Mouse (Mus musculus) hindbrain, embryonic 16.5 days (tissue): ENCODE measurements around the gene Fndc10. TPM values are rescaled to one million over a fixed set of nuclear protein-coding genes. Genes with fewer than 3 reads are reported as not detected.
A peak's percentile ranks its signal among the peaks of the same experiment; 100 is the strongest.
"Not testable (repeated sequence)": the region's sequence is repeated elsewhere in the genome, so short reads cannot be mapped to it uniquely, and the experiment has no call there.

Experiments used
- ATAC-seq: fragments of 200-750 bp; cut with Nextera tagmentation; 2 replicates; pipeline ENCODE4 v1.8.0; 2017; ENCODE audit warnings: moderate TSS enrichment, moderate library complexity
- H3K27ac ChIP-seq: fragments of 300-500 bp; sonication (generic); 2 replicates; pipeline ENCODE4 v1.5.1; 2014; ENCODE audit warnings: low read depth, mild to moderate bottlenecking, control low read depth, low read length, moderate library complexity
- H3K27me3 ChIP-seq: fragments of 300-500 bp; sonication (generic); replicated peaks from 2 replicates; pipeline ENCODE4 v1.6.1; 2014; ENCODE audit warnings: low read length; ENCODE audit not compliant: control insufficient read depth, insufficient read depth
- H3K36me3 ChIP-seq: fragments of 300-500 bp; sonication (generic); 2 replicates; pipeline ENCODE4 v1.6.1; 2014; ENCODE audit warnings: mild to moderate bottlenecking, low read length, moderate library complexity, mixed read lengths; ENCODE audit not compliant: control insufficient read depth, insufficient read depth
- H3K4me1 ChIP-seq: fragments of 300-500 bp; sonication (generic); 2 replicates; pipeline ENCODE4 v1.6.1; 2014; ENCODE audit warnings: low read depth, low read length; ENCODE audit not compliant: control insufficient read depth, insufficient read depth
- H3K4me2 ChIP-seq: fragments of 300-500 bp; sonication (generic); 2 replicates; pipeline ENCODE4 v1.6.1; 2014; ENCODE audit warnings: mild to moderate bottlenecking, low read length, control low read depth, moderate library complexity
- H3K4me3 ChIP-seq: fragments of 300-500 bp; sonication (generic); 2 replicates; pipeline ENCODE4 v1.5.1; 2014; ENCODE audit warnings: mild to moderate bottlenecking, low read length, control low read depth, moderate library complexity
- H3K9ac ChIP-seq: fragments of 300-500 bp; sonication (generic); 2 replicates; pipeline ENCODE4 v1.6.1; 2014; ENCODE audit warnings: low read depth, mild to moderate bottlenecking, control low read depth, low read length, moderate library complexity
- H3K9me3 ChIP-seq: fragments of 300-500 bp; sonication (generic); 2 replicates; pipeline ENCODE4 v1.6.1; 2014; ENCODE audit warnings: mild to moderate bottlenecking, low read length, moderate library complexity; ENCODE audit not compliant: control insufficient read depth
- WGBS: fragments of 180-500 bp; shearing (Covaris S2); extraction: QIAGEN DNeasy Blood & Tissue Kit; methylation state at CpG from one replicate; pipeline ENCODE4 v1.1.7; 2014; 5-methylcytosine and 5-hydroxymethylcytosine counted together
- polyA plus RNA-seq: library from polyadenylated mRNA; unstranded; fragments of >200 nt; fragmentation: Nextera tagmentation; extraction: Ambion mirVana; gene quantifications from 2 replicates; pipeline ENCODE4 v1.2.1, GENCODE M21; 2015

Fndc10 gene
- polyA plus RNA-seq, 1 experiment from 2014 or later, result 15.5 TPM

GRCm38 (mm10) chr4:155739741-155740636 lies 45.8 kb downstream of the Fndc10 start:
- Histone ChIP-seq H3K27ac (peak overlapping the region; percentile 1; the same call in 1 of the 2 replicates), H3K4me1 (peaks cover 11% of the 10 kb centered on the region), H3K36me3 (peaks cover 23% of the 10 kb centered on the region), H3K9ac (peak overlapping the region; percentile 4; the same call in 1 of the 2 replicates), H3K9me3 (no peaks in the 10 kb centered on the region), H3K4me3 (no peak overlapping the region), H3K27me3 (no peaks in the 10 kb centered on the region), H3K4me2 (no peak overlapping the region)
- 75% methylated on average over 35 of the region's 37 CpGs for WGBS
- peak; percentile 17; the same call in 1 of the 2 replicates for ATAC-seq

GRCm38 (mm10) chr4:155740681-155741080 lies 46.5 kb downstream of the Fndc10 start:
- not testable (repeated sequence) for ATAC-seq, H3K27me3 ChIP-seq, H3K4me2 ChIP-seq

DNA sequence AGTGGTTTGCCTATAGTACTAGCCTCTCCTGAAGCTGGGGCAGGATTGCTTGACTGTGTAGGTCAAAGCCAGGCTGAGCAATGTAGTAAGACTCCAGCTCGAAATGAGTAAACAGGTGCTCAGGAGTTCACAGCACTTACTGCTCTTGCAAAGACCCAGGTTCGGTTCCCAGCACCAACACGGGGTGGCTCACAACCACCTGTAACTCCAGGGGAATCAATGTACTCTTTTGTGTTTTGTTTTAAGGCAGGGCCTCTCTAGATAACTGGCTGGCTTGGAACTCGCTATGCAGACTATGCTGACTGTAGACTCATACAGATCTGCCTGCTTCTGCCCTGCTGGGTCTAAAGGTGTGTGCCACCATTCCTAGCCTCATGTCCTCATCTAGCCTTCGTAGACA lies 48.5 kb downstream of the Fndc10 start:
- no peaks in the 10 kb centered on the region for H3K9me3 ChIP-seq
- H3K27me3 ChIP-seq, result no peaks in the 10 kb centered on the region
- 97% methylated on average over 5 of the region's 5 CpGs for WGBS
- H3K4me1 ChIP-seq, result no peaks in the 10 kb centered on the region
- no peak overlapping the region for H3K4me3 ChIP-seq
- H3K27ac ChIP-seq, result no peak overlapping the region
- H3K4me2 ChIP-seq, result no peak overlapping the region
- H3K36me3 ChIP-seq, result peaks cover 29% of the 10 kb centered on the region
- H3K9ac ChIP-seq, result no peak overlapping the region
- ATAC-seq, result no peak

More at GRCm38 (mm10) chr4:155740681-155741080, 46.5 kb downstream of the Fndc10 start:
- H3K4me3 ChIP-seq, H3K9me3 ChIP-seq, H3K4me1 ChIP-seq, H3K9ac ChIP-seq, H3K27ac ChIP-seq: not testable (repeated sequence)
- H3K36me3 ChIP-seq, result peaks cover 25% of the 10 kb centered on the region
- 88% methylated on average over 10 of the region's 10 CpGs for WGBS

DNA sequence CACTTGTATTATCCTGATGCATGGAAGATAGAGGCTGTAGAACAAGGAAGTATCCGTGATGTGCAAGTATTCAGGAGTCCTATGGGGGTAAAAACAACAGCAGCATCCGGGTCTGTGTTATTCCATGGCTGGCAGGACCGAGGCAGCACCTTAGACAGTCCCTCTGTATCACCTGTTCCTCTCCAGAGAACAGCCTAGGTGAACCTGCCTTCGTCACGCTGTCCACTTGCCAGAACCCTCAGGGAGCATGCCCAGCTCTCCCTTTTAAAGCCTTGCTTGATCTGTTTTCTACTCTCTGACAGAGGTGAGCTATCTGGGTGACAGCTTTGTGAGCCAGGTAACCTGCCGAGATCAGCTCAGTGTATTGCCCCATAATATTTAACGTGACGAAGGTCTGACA lies 50.3 kb downstream of the Fndc10 start:
- H3K4me3 ChIP-seq, result no peak overlapping the region
- no peak for ATAC-seq

GRCm38 (mm10) chr4:155745136-155745535 lies 51.0 kb downstream of the Fndc10 start:
- Histone ChIP-seq H3K9me3 (no peaks in the 10 kb centered on the region), H3K27ac (no peak overlapping the region), H3K27me3 (no peaks in the 10 kb centered on the region), H3K4me2 (no peak overlapping the region), H3K9ac (no peak overlapping the region), H3K36me3 (peaks cover 40% of the 10 kb centered on the region), H3K4me1 (no peaks in the 10 kb centered on the region), H3K4me3 (no peak overlapping the region)
- no peak for ATAC-seq
- 96% methylated on average over 5 of the region's 5 CpGs for WGBS

More for the DNA sequence above, 50.3 kb downstream of the Fndc10 start:
- H3K9ac ChIP-seq, result no peak overlapping the region
- no peak overlapping the region for H3K4me2 ChIP-seq
- peaks cover 40% of the 10 kb centered on the region for H3K36me3 ChIP-seq
- H3K4me1 ChIP-seq, result no peaks in the 10 kb centered on the region
- H3K27me3 ChIP-seq, result no peaks in the 10 kb centered on the region
- no peaks in the 10 kb centered on the region for H3K9me3 ChIP-seq
- WGBS, result 95% methylated on average over 8 of the region's 8 CpGs
- H3K27ac ChIP-seq, result no peak overlapping the region

Other genes with a start within 250 kb of the Fndc10 start
- 0.34 TPM in 1 of 2 replicates, not detected in the other for gene Tmem52, start 225.2 kb upstream of the Fndc10 start, polyA plus RNA-seq
- gene Gnb1, start 203.0 kb upstream of the Fndc10 start, polyA plus RNA-seq, result 1,017 and 1,097 TPM in 2 replicates
- gene Nadk, start 132.0 kb upstream of the Fndc10 start, polyA plus RNA-seq, result 80.0 and 88.9 TPM in 2 replicates
- 12.3 and 16.4 TPM in 2 replicates for gene Slc35e2, start 92.9 kb upstream of the Fndc10 start, polyA plus RNA-seq
- gene Cdk11b, start 69.5 kb upstream of the Fndc10 start, polyA plus RNA-seq, result 50.0 and 54.9 TPM in 2 replicates
- not detected in 2 replicates for gene Gm10563, start 48.9 kb upstream of the Fndc10 start, polyA plus RNA-seq
- gene Mmp23, start 41.0 kb upstream of the Fndc10 start, polyA plus RNA-seq, result 2.9 and 5.3 TPM in 2 replicates
- 54.4 and 55.7 TPM in 2 replicates for gene Mib2, start 25.1 kb upstream of the Fndc10 start, polyA plus RNA-seq
- gene Ssu72, start 10.5 kb downstream of the Fndc10 start, polyA plus RNA-seq, result 166 and 178 TPM in 2 replicates
- 17.4 and 22.2 TPM in 2 replicates for gene Tmem240, start 40.5 kb downstream of the Fndc10 start, polyA plus RNA-seq
- 93.9 and 100 TPM in 2 replicates for gene Atad3a, start 66.8 kb downstream of the Fndc10 start, polyA plus RNA-seq
- 38.0 and 39.0 TPM in 2 replicates for gene Vwa1, start 80.4 kb downstream of the Fndc10 start, polyA plus RNA-seq
- 0.89 and 1.3 TPM in 2 replicates for gene Tmem88b, start 91.5 kb downstream of the Fndc10 start, polyA plus RNA-seq
- not detected in 2 replicates for gene Ankrd65, start 96.1 kb downstream of the Fndc10 start, polyA plus RNA-seq
- 251 and 267 TPM in 2 replicates for gene Mrpl20, start 108.5 kb downstream of the Fndc10 start, polyA plus RNA-seq
- 118 and 132 TPM in 2 replicates for gene Ccnl2, start 118.1 kb downstream of the Fndc10 start, polyA plus RNA-seq
- gene Aurkaip1, start 136.9 kb downstream of the Fndc10 start, polyA plus RNA-seq, result 133 and 143 TPM in 2 replicates
- 35.7 and 36.5 TPM in 2 replicates for gene Mxra8, start 145.3 kb downstream of the Fndc10 start, polyA plus RNA-seq
- 10.2 and 10.7 TPM in 2 replicates for gene Dvl1, start 153.1 kb downstream of the Fndc10 start, polyA plus RNA-seq
- 0.29 and 0.40 TPM in 2 replicates for gene Tas1r3, start 169.0 kb downstream of the Fndc10 start, polyA plus RNA-seq
- 30.2 and 31.7 TPM in 2 replicates for gene Cptp, start 175.1 kb downstream of the Fndc10 start, polyA plus RNA-seq
- 67.2 and 74.7 TPM in 2 replicates for gene Ints11, start 175.2 kb downstream of the Fndc10 start, polyA plus RNA-seq
- gene Pusl1, start 197.4 kb downstream of the Fndc10 start, polyA plus RNA-seq, result 66.6 and 66.7 TPM in 2 replicates
- gene Acap3, start 197.5 kb downstream of the Fndc10 start, polyA plus RNA-seq, result 62.3 and 74.5 TPM in 2 replicates
- gene Ube2j2, start 249.5 kb downstream of the Fndc10 start, polyA plus RNA-seq, result 97.6 and 98.8 TPM in 2 replicates